Mouse (Mus musculus): ENCODE results near the gene Fbxl20.

Gene Fbxl20

DNA sequence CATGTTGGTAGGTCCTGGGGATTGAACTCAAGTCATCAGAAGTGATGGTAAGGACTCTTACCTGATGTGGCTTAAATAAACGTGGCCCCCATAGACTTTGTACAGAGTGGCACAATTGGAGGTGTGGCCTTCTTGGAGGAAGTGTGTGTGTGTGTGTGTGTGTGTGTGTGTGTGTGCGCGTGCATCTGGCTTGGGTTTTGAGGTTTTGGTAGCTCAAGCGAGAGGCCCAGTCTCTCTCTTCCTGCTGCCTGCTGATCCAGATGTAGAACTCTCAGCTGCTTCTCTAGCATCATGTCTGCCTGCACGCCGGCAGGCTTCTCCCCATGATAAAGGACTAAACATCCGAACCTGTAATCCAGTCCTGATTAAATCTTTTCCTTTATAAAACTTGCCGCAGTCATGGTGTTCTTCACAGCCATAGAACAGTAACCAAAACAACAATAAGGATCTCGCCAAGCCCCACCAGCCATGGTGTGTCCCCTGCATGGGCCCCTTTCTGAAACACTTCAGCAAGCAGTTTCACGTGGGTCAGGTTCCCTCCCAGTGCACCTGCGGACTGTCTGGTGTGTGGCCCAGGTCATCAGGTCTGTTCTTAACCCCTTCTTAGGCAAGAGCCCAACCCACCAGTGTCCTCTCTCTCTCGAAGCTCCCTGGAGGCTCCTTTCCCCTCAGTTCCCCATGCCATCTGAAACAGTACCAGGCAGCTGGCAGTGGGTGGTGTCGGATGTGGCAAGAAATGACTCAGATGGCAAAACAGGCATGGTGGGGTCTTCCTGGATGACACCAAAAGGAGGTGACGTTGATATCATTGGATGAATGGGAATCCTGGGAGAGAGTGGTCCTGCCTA is 100.3 kb downstream of the Fbxl20 start:
- no peak for DNase-seq (ENCODE audit: low read depth)

DNA sequence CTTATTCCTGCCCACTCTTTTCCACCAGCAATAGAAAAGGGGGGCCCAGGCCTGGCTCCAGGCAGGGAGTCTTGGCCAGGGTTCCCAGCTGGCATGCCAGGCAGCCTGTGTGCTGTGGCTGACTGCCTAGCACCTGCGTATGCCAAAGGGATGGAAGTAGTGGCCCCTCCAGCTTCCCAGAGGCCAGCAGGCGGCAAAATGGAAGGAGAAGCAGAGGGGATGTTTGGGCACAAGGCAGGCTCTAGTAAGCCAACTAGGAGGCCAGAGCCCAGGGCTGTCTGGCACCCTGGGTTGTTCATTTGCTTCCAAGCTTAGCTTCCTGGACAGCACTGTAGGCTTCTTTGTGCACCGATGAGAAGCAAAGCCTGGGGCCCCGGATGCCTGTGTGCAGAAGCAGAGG is 102.5 kb downstream of the Fbxl20 start:
- no peak for DNase-seq (ENCODE audit: low read depth)

- no peak for DNase-seq (ENCODE audit: low read depth)
Measured at GRCm38 (mm10) chr11:98046466-98046865, 103.7 kb downstream of the Fbxl20 start.

- DNase-seq (ENCODE audit: low read depth), result no peak
Measured at GRCm38 (mm10) chr11:98045596-98045995, 104.6 kb downstream of the Fbxl20 start.

- no peak for DNase-seq (ENCODE audit: low read depth)
Measured at GRCm38 (mm10) chr11:98044074-98044473, 106.1 kb downstream of the Fbxl20 start.

- no peak for DNase-seq (ENCODE audit: low read depth)
Measured at GRCm38 (mm10) chr11:98042741-98043140, 107.5 kb downstream of the Fbxl20 start.

GRCm38 (mm10) chr11:98040975-98041374 is 109.2 kb downstream of the Fbxl20 start:
- no peak for DNase-seq (ENCODE audit: low read depth)

GRCm38 (mm10) chr11:98037871-98038270 is 112.3 kb downstream of the Fbxl20 start:
- no peak for DNase-seq (ENCODE audit: low read depth)

DNA sequence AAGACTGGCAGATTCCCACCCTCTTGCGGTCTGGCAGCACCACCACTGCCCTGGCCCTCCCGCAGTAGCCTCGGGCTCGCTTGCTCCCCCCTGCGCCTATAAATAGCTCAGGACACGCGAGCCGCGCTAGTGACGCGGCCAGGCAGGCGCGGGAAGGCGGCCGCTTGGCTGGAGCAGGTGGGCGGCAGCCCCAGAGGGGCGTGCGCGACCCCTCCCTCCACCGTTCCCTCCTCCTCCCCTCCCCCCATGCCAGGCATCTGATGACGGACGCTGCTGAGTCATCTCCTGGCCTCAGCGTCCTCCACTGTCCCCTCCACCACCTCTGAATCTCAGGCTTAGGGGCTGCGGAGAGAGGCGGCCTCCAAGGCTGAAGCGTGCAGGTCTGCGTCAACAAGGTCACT is 114.2 kb downstream of the Fbxl20 start:
- no peak for DNase-seq (ENCODE audit: low read depth)

- no peak for DNase-seq (ENCODE audit: low read depth)
Measured at GRCm38 (mm10) chr11:98034840-98035239, 115.4 kb downstream of the Fbxl20 start.

- DNase-seq (ENCODE audit: low read depth), result no peak
Measured at GRCm38 (mm10) chr11:98034061-98034460, 116.1 kb downstream of the Fbxl20 start.
